Mouse (Mus musculus) MEL (cell line): Measurements from ENCODE around the gene Slu7. TPM values are rescaled to one million over a fixed set of nuclear protein-coding genes. Genes with fewer than 3 reads are reported as not detected.

Source experiments
- DNase-seq: peaks from one replicate; pipeline ENCODE4 v3.0.0; 2011; ENCODE audit warnings: low read depth, low spot score
- H3K27ac ChIP-seq: 2 replicates; pipeline ENCODE4 v1.5.1; 2012; ENCODE audit warnings: low read depth, mild to moderate bottlenecking, control low read depth, low read length, moderate library complexity; ENCODE audit not compliant: control insufficient read depth
- H3K27me3 ChIP-seq, 2 experiments: fragments of 150-350 bp in 1 of 2; sonication (generic) in 1 of 2; 2 replicates each; pipeline ENCODE4 v1.6.1; 2012; ENCODE audit warnings: low read length in 2 of 2, mild to moderate bottlenecking in 2 of 2, improper control_type of control experiment in 1 of 2, moderate library complexity in 1 of 2; ENCODE audit not compliant: insufficient read depth in 2 of 2, control insufficient read depth in 1 of 2
- H3K36me3 ChIP-seq, 2 experiments: 2 replicates each; pipeline ENCODE4 v1.6.1; 2012 to 2014; ENCODE audit warnings: low read length in 2 of 2, improper control_type of control experiment in 1 of 2, inconsistent platforms in 1 of 2, mild to moderate bottlenecking in 1 of 2; ENCODE audit not compliant: insufficient read depth in 2 of 2, control insufficient read depth in 1 of 2
- H3K4me1 ChIP-seq, 2 experiments: fragments of 150-350 bp in 1 of 2; sonication (generic) in 1 of 2; 2 replicates each; pipeline ENCODE4 v1.6.1; 2012; ENCODE audit warnings: low read length in 2 of 2, improper control_type of control experiment in 1 of 2, mild to moderate bottlenecking in 1 of 2; ENCODE audit not compliant: insufficient read depth in 2 of 2, control insufficient read depth in 1 of 2
- H3K4me3 ChIP-seq, 2 experiments: fragments of 150-350 bp in 1 of 2; sonication (generic) in 1 of 2; 2 replicates each; pipeline ENCODE4 v1.5.1; 2012; ENCODE audit warnings: low read depth in 2 of 2, low read length in 2 of 2, mild to moderate bottlenecking in 2 of 2, moderate library complexity in 2 of 2, control low read depth in 1 of 2, improper control_type of control experiment in 1 of 2; ENCODE audit not compliant: control insufficient read depth in 1 of 2, insufficient read depth in 1 of 2
- H3K79me2 ChIP-seq: 2 replicates; pipeline ENCODE4 v1.6.1; 2012; ENCODE audit warnings: mild to moderate bottlenecking, low read length, moderate library complexity; ENCODE audit not compliant: control insufficient read depth, poor library complexity, insufficient read depth
- H3K9ac ChIP-seq: 2 replicates; pipeline ENCODE4 v1.6.1; 2012; ENCODE audit warnings: low read depth, mild to moderate bottlenecking, control low read depth, low read length, moderate library complexity; ENCODE audit not compliant: control insufficient read depth, poor library complexity, severe bottlenecking
- H3K9me3 ChIP-seq: fragments of 150-350 bp; sonication (generic); replicated peaks from 2 replicates; pipeline ENCODE4 v1.6.1; 2012; ENCODE audit warnings: mild to moderate bottlenecking, low read length, improper control_type of control experiment, moderate library complexity; ENCODE audit not compliant: insufficient read depth
- BHLHE40 ChIP-seq: IDR thresholded peaks from 2 replicates; pipeline ENCODE4 v1.6.1; 2012; ENCODE audit warnings: low read depth, mild to moderate bottlenecking, inconsistent platforms, low read length, improper control_type of control experiment, borderline replicate concordance
- CHD1 ChIP-seq: IDR thresholded peaks from 2 replicates; pipeline ENCODE4 v1.6.1; 2012; ENCODE audit warnings: low read depth, mild to moderate bottlenecking, inconsistent platforms, low read length, improper control_type of control experiment
- CHD2 ChIP-seq: IDR thresholded peaks from 2 replicates; pipeline ENCODE4 v1.6.1; 2011; ENCODE audit warnings: low read length, improper control_type of control experiment
- E2F4 ChIP-seq: IDR thresholded peaks from 2 replicates; pipeline ENCODE4 v1.6.1; 2011; ENCODE audit warnings: low read depth, low read length, improper control_type of control experiment, borderline replicate concordance
- ELF1 ChIP-seq: IDR thresholded peaks from 2 replicates; pipeline ENCODE4 v1.6.1; 2014; ENCODE audit warnings: low read depth, mild to moderate bottlenecking, inconsistent platforms, low read length, improper control_type of control experiment, moderate library complexity
- EP300 ChIP-seq, 2 experiments: IDR thresholded peaks; 2 replicates each; pipeline ENCODE4 v1.6.1; 2011; ENCODE audit warnings: improper control_type of control experiment in 2 of 2, low read length in 2 of 2, low read depth in 1 of 2, mild to moderate bottlenecking in 1 of 2
- ETS1 ChIP-seq: IDR thresholded peaks from 2 replicates; pipeline ENCODE4 v1.6.1; 2012; ENCODE audit warnings: low read depth, mild to moderate bottlenecking, inconsistent platforms, low read length, improper control_type of control experiment, moderate library complexity
- GABPA ChIP-seq: IDR thresholded peaks from 2 replicates; pipeline ENCODE4 v1.6.1; 2012; ENCODE audit warnings: low read depth, mild to moderate bottlenecking, inconsistent platforms, low read length, improper control_type of control experiment, moderate library complexity
- JUND ChIP-seq: IDR thresholded peaks from 2 replicates; pipeline ENCODE4 v1.6.1; 2011; ENCODE audit warnings: low read depth, mild to moderate bottlenecking, improper control_type of control experiment, low read length
- KAT2A ChIP-seq: conservative IDR thresholded peaks from 2 replicates; pipeline ENCODE4 v1.6.1; 2012; ENCODE audit warnings: low read depth, low read length, improper control_type of control experiment, inconsistent platforms
- MAFK ChIP-seq: IDR thresholded peaks from 2 replicates; pipeline ENCODE4 v1.6.1; 2011; ENCODE audit warnings: low read depth, mild to moderate bottlenecking, low read length, improper control_type of control experiment, borderline replicate concordance
- MAX ChIP-seq: IDR thresholded peaks from 2 replicates; pipeline ENCODE4 v1.6.1; 2011; ENCODE audit warnings: low read length, improper control_type of control experiment
- MAZ ChIP-seq: IDR thresholded peaks from 2 replicates; pipeline ENCODE4 v1.6.1; 2012; ENCODE audit warnings: low read depth, mild to moderate bottlenecking, inconsistent platforms, low read length, improper control_type of control experiment
- MEF2A ChIP-seq: IDR thresholded peaks from 2 replicates; pipeline ENCODE4 v1.6.1; 2014; ENCODE audit warnings: low read depth, mild to moderate bottlenecking, inconsistent platforms, low read length, improper control_type of control experiment; ENCODE audit not compliant: poor library complexity, insufficient replicate concordance, severe bottlenecking; ENCODE audit errors: extremely low read depth
- MXI1 ChIP-seq: IDR thresholded peaks from 2 replicates; pipeline ENCODE4 v1.6.1; 2011; ENCODE audit warnings: mild to moderate bottlenecking, low read depth, low read length, improper control_type of control experiment
- MYC ChIP-seq: IDR thresholded peaks from 2 replicates; pipeline ENCODE4 v1.6.1; 2011; ENCODE audit warnings: low read depth, mild to moderate bottlenecking, low read length, improper control_type of control experiment, moderate library complexity
- NELFE ChIP-seq: IDR thresholded peaks from 2 replicates; pipeline ENCODE4 v1.6.1; 2011; ENCODE audit warnings: low read depth, low read length, improper control_type of control experiment
- NRF1 ChIP-seq: IDR thresholded peaks from 2 replicates; pipeline ENCODE4 v1.6.1; 2014; ENCODE audit warnings: low read depth, mild to moderate bottlenecking, inconsistent platforms, low read length, improper control_type of control experiment, moderate library complexity; ENCODE audit not compliant: poor library complexity, insufficient read depth, severe bottlenecking
- POLR2A ChIP-seq, 2 experiments: IDR thresholded peaks; 2 replicates each; pipeline ENCODE4 v1.6.1; 2011 to 2012; ENCODE audit warnings: low read length in 2 of 2, mild to moderate bottlenecking in 2 of 2, control low read depth in 1 of 2, improper control_type of control experiment in 1 of 2, low read depth in 1 of 2, moderate library complexity in 1 of 2; ENCODE audit not compliant: control insufficient read depth in 1 of 2, insufficient read depth in 1 of 2, poor library complexity in 1 of 2
- POLR2AphosphoS2 ChIP-seq: IDR thresholded peaks from 2 replicates; pipeline ENCODE4 v1.6.1; 2011; ENCODE audit warnings: low read length, improper control_type of control experiment
- POLR2AphosphoS5 ChIP-seq: IDR thresholded peaks from 2 replicates; pipeline ENCODE4 v1.6.1; 2012; ENCODE audit warnings: low read depth, borderline replicate concordance, mild to moderate bottlenecking, inconsistent platforms, low read length, moderate library complexity, mixed read lengths
- RCOR1 ChIP-seq: IDR thresholded peaks from 2 replicates; pipeline ENCODE4 v1.6.1; 2012; ENCODE audit warnings: low read depth, mild to moderate bottlenecking, inconsistent platforms, low read length, improper control_type of control experiment
- SIN3A ChIP-seq: IDR thresholded peaks from 2 replicates; pipeline ENCODE4 v1.6.1; 2012; ENCODE audit warnings: low read length, improper control_type of control experiment, inconsistent platforms
- TBP ChIP-seq: IDR thresholded peaks from 2 replicates; pipeline ENCODE4 v1.8.0; 2011; ENCODE audit warnings: low read depth, low read length, improper control_type of control experiment
- TCF12 ChIP-seq: IDR thresholded peaks from 2 replicates; pipeline ENCODE4 v1.6.1; 2014; ENCODE audit warnings: low read depth, mild to moderate bottlenecking, inconsistent platforms, low read length, improper control_type of control experiment, moderate library complexity
- UBTF ChIP-seq: IDR thresholded peaks from 2 replicates; pipeline ENCODE4 v1.6.1; 2012; ENCODE audit warnings: low read depth, mild to moderate bottlenecking, inconsistent platforms, low read length, improper control_type of control experiment, moderate library complexity, borderline replicate concordance; ENCODE audit not compliant: insufficient read depth
- ZKSCAN1 ChIP-seq: IDR thresholded peaks from 2 replicates; pipeline ENCODE4 v1.6.1; 2012; ENCODE audit warnings: low read depth, mild to moderate bottlenecking, inconsistent platforms, low read length, improper control_type of control experiment, moderate library complexity
- ZMIZ1 ChIP-seq: IDR thresholded peaks from 2 replicates; pipeline ENCODE4 v1.6.1; 2012; ENCODE audit warnings: low read depth, mild to moderate bottlenecking, inconsistent platforms, low read length, improper control_type of control experiment, moderate library complexity
- polyA plus RNA-seq, 2 experiments: library from polyadenylated mRNA; stranded (reverse) in 1 of 2; unstranded in 1 of 2; fragments of >175 nt in 1 of 2; fragments of >200 nt in 1 of 2; gene quantifications; 2 replicates each; pipeline versions ENCODE4 v1.2.1 to v1.2.4; 2012; ENCODE audit warnings: low replicate concordance in 2 of 2, low read depth in 1 of 2; ENCODE audit not compliant: insufficient read length in 2 of 2, insufficient read depth in 1 of 2, missing spikeins in 1 of 2
- total RNA-seq: library from RNA; depleted of rRNA; stranded (reverse); fragments of 300-350 nt; gene quantifications from 2 replicates; pipeline ENCODE4 v1.2.3, GENCODE M21; 2012

Gene Slu7
- total and polyA plus RNA-seq, 3 experiments: 41.6 to 149 (median 46.0) TPM

DNA sequence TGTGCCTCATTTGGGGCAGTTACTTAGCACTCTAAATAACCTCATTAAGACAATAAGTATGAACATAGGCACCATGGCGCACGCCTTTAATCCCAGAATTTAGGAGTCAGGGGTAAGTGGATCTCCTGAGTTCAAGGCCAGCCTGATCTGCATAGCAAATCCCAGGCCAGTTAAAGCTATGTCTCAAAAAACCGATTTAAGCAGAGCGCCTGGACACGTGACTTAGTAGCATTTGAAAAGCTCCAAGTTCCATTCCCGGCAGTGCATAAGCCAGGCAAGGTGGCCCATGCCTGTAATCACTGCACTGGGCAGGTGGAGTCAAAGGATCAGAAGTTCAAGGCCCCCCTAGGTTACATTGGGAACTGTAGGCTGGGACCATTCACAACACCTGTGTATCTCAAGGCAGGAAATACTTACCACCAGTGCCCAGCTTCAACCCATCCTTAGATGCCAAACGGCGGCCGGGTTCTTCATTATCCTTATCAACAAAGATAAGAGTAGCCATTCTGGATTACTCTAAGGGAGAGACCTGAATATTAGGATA is 8.3 kb upstream of the Slu7 start:
- Histone ChIP-seq H3K27ac (no peak overlapping the region), H3K9ac (no peak overlapping the region)
- no peak for TF ChIP-seq TBP
- no peak for TF ChIP-seq CHD1
- TF ChIP-seq, all 39 proteins: peak for 0
- DNase-seq: no peak
- H3K4me1 ChIP-seq: peaks cover 0 to 14% of the 10 kb centered on the region in 2 experiments; a peak in 3 of 4 replicates
- H3K27me3 ChIP-seq: no peaks in the 10 kb centered on the region
- H3K79me2 ChIP-seq: peaks cover 4% of the 10 kb centered on the region
- H3K36me3 ChIP-seq: peaks cover 0 to 8% of the 10 kb centered on the region in 2 experiments; a peak in 2 of 4 replicates
- H3K9me3 ChIP-seq: no peaks in the 10 kb centered on the region
- peak overlapping the region in 1 of 2 experiments; percentile 64; a peak in 2 of 4 replicates for H3K4me3 ChIP-seq

DNA sequence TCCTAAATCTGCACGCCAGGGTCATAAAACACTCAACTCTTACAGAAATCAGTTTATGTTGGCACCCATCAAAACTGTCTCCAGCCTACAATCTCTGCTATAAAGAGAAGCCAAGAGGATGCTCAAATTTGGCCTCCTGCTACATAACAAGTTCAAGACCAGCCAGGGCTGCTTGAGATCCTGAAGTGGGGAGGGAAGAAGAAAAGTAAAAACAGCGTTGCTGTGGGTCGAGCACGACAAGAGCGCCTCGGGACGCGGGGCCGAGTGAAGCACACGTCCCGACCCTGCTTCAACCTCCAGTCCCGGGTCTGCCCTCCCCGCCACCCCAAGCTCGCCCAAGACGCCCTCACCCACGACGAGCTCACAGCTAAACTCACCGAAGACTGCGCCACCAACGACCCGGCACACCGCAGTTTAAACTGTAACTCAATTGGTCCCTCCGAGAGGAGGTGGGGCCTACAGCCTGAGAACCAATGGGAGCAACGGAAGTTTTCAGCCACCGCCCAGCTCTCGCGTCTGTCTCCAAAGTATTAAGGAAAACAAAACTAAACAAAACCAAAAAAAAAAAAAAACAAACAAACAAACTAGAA is 7.6 kb upstream of the Slu7 start, which contains the start of gene Pttg1:
TSS of gene Pttg1 (minus strand) at position 428 of the 590 bp plus-strand sequence.
- TF ChIP-seq MAZ: peak; percentile 60; the same call in 1 of the 2 replicates
- TF ChIP-seq KAT2A: peak; percentile 49
- TF ChIP-seq E2F4: peak; percentile 63; the same call in 1 of the 2 replicates
- TF ChIP-seq POLR2AphosphoS5: peak; percentile 82; the same call in 1 of the 2 replicates
- peak; percentile 98 for TF ChIP-seq ZMIZ1
- peak; percentile 55 for TF ChIP-seq MXI1
- TF ChIP-seq POLR2A (IDR thresholded peaks at IDR 0.05; ENCODE audit: control insufficient read depth in 1 of 2, insufficient read depth in 1 of 2, low read depth in 1 of 2, low read length in 2 of 2, poor library complexity in 1 of 2): peak; percentile 80 to 94
- TF ChIP-seq EP300 (IDR thresholded peaks at IDR 0.05; ENCODE audit: low read depth in 1 of 2, low read length in 2 of 2): 0 out of 4 replicates have a peak, but pooled peaks of 1 of the 2 experiments have one; percentile 23
- TF ChIP-seq NRF1: peak; percentile 24; the same call in 1 of the 2 replicates
- TF ChIP-seq JUND: no peak
- no peak for TF ChIP-seq GABPA
- no peak for TF ChIP-seq CHD1
- peak; percentile 59 for TF ChIP-seq ELF1
- TF ChIP-seq BHLHE40: no peak
- TF ChIP-seq POLR2AphosphoS2: peak; percentile 95
- no peak for TF ChIP-seq ZKSCAN1
- TF ChIP-seq TBP: peak; percentile 96
- no peak for TF ChIP-seq MAFK
- TF ChIP-seq SIN3A: no peak
- peak; percentile 57; the same call in 1 of the 2 replicates for TF ChIP-seq MYC
- TF ChIP-seq ETS1: no peak
- TF ChIP-seq RCOR1: peak; percentile 50; the same call in 1 of the 2 replicates
- TF ChIP-seq TCF12: peak; percentile 79
- TF ChIP-seq MAX: peak; percentile 69
- TF ChIP-seq CHD2: peak; percentile 13; the same call in 1 of the 2 replicates
- no peak for TF ChIP-seq UBTF
- peak; percentile 91 for TF ChIP-seq NELFE
- no peak for TF ChIP-seq MEF2A
- TF ChIP-seq, all 39 proteins: peak for 18
- peak within 1 kb of the TSS; percentile 76 for H3K9ac ChIP-seq
- peak within 1 kb of the TSS; percentile 72 for H3K27ac ChIP-seq
- no peaks in the 10 kb centered on the region for H3K9me3 ChIP-seq
- H3K79me2 ChIP-seq: peaks cover 4% of the 10 kb centered on the region
- no peaks in the 10 kb centered on the region for H3K27me3 ChIP-seq
- peak; percentile 97 for DNase-seq
- H3K4me3 ChIP-seq: peak within 1 kb of the TSS; percentile 64 to 79
- peaks cover 0 to 8% of the 10 kb centered on the region in 2 experiments; a peak in 2 of 4 replicates for H3K36me3 ChIP-seq
- peaks cover 0 to 14% of the 10 kb centered on the region in 2 experiments; a peak in 3 of 4 replicates for H3K4me1 ChIP-seq
